Mouse (Mus musculus): ENCODE results near the gene Il27ra.
A peak's percentile ranks its signal among the peaks of the same experiment; 100 is the strongest.

Gene Il27ra

GRCm38 (mm10) chr8:84042066-84042947 is at the start of gene Il27ra:
Il27ra (minus strand) TSS chr8:84042589.
- DNase-seq (ENCODE audit: low read depth, low spot score) = peak; percentile 59

GRCm38 (mm10) chr8:84090585-84090984 is 48.2 kb upstream of the Il27ra start:
- DNase-seq (ENCODE audit: low read depth, low spot score) = no peak

- DNase-seq (ENCODE audit: low read depth, low spot score) = no peak
Observed at GRCm38 (mm10) chr8:84089277-84089676, 46.9 kb upstream of the Il27ra start.

GRCm38 (mm10) chr8:84087821-84088220 is 45.4 kb upstream of the Il27ra start:
- no peak for DNase-seq (ENCODE audit: low read depth, low spot score)

- no peak for DNase-seq (ENCODE audit: low read depth, low spot score)
Observed at GRCm38 (mm10) chr8:84087156-84087555, 44.8 kb upstream of the Il27ra start.

GRCm38 (mm10) chr8:84084341-84085115 is 42.1 kb upstream of the Il27ra start:
- peak; percentile 65 for DNase-seq (ENCODE audit: low read depth, low spot score)

- peak; percentile 72 for DNase-seq (ENCODE audit: low read depth, low spot score)
Observed at GRCm38 (mm10) chr8:84083829-84084241, 41.4 kb upstream of the Il27ra start.

GRCm38 (mm10) chr8:84079206-84079605 is 36.8 kb upstream of the Il27ra start:
- DNase-seq (ENCODE audit: low read depth, low spot score) = no peak

- no peak for DNase-seq (ENCODE audit: low read depth, low spot score)
Observed at GRCm38 (mm10) chr8:84076849-84077248, 34.5 kb upstream of the Il27ra start.

GRCm38 (mm10) chr8:84076412-84076811 is 34.0 kb upstream of the Il27ra start:
- DNase-seq (ENCODE audit: low read depth, low spot score) = no peak

- DNase-seq (ENCODE audit: low read depth, low spot score) = no peak
Observed at GRCm38 (mm10) chr8:84073230-84073976, 31.0 kb upstream of the Il27ra start.

GRCm38 (mm10) chr8:84072321-84072720 is 29.9 kb upstream of the Il27ra start:
- no peak for DNase-seq (ENCODE audit: low read depth, low spot score)

- no peak for DNase-seq (ENCODE audit: low read depth, low spot score)
Observed at GRCm38 (mm10) chr8:84071921-84072320, 29.5 kb upstream of the Il27ra start.

GRCm38 (mm10) chr8:84070667-84071066 is 28.3 kb upstream of the Il27ra start:
- no peak for DNase-seq (ENCODE audit: low read depth, low spot score)

- no peak for DNase-seq (ENCODE audit: low read depth, low spot score)
Observed at GRCm38 (mm10) chr8:84070241-84070640, 27.9 kb upstream of the Il27ra start.

- DNase-seq (ENCODE audit: low read depth, low spot score) = no peak
Observed at GRCm38 (mm10) chr8:84069750-84070149, 27.4 kb upstream of the Il27ra start.

- no peak for DNase-seq (ENCODE audit: low read depth, low spot score)
Observed at GRCm38 (mm10) chr8:84069169-84069568, 26.8 kb upstream of the Il27ra start.

GRCm38 (mm10) chr8:84068316-84069035 is 26.1 kb upstream of the Il27ra start:
- DNase-seq (ENCODE audit: low read depth, low spot score) = no peak

- DNase-seq (ENCODE audit: low read depth, low spot score) = no peak
Observed at GRCm38 (mm10) chr8:84067911-84068310, 25.5 kb upstream of the Il27ra start.

- DNase-seq (ENCODE audit: low read depth, low spot score) = peak; percentile 93
Observed at GRCm38 (mm10) chr8:84067047-84067573, 24.7 kb upstream of the Il27ra start.
